Mouse (Mus musculus) liver, embryonic 16.5 days (tissue): Measurements from ENCODE around the gene Pink1. TPM values are rescaled to one million over a fixed set of nuclear protein-coding genes. Genes with fewer than 3 reads are reported as not detected.

Source experiments
- ATAC-seq: fragments of 200-750 bp; cut with Nextera tagmentation; 2 replicates; pipeline ENCODE4 v1.8.0; 2017; ENCODE audit warnings: low read depth, mild to moderate bottlenecking, moderate number of reproducible peaks, moderate library complexity
- H3K27ac ChIP-seq: fragments of 300-500 bp; sonication (generic); 2 replicates; pipeline ENCODE4 v1.5.1; 2014; ENCODE audit warnings: mild to moderate bottlenecking, low read length
- H3K27me3 ChIP-seq: fragments of 300-500 bp; sonication (generic); 2 replicates; pipeline ENCODE4 v1.6.1; 2014; ENCODE audit warnings: low read depth, low read length, mixed read lengths; ENCODE audit not compliant: control insufficient read depth, insufficient read depth
- H3K36me3 ChIP-seq: fragments of 300-500 bp; sonication (generic); 2 replicates; pipeline ENCODE4 v1.6.1; 2014; ENCODE audit warnings: mild to moderate bottlenecking; ENCODE audit not compliant: control insufficient read depth, insufficient read depth
- H3K4me1 ChIP-seq: fragments of 300-500 bp; sonication (generic); 2 replicates; pipeline ENCODE4 v1.6.1; 2014; ENCODE audit warnings: low read depth, low read length, mixed read lengths; ENCODE audit not compliant: control insufficient read depth
- H3K4me2 ChIP-seq: fragments of 300-500 bp; sonication (generic); 2 replicates; pipeline ENCODE4 v1.6.1; 2014; ENCODE audit warnings: low read depth, low read length, mixed read lengths
- H3K4me3 ChIP-seq: fragments of 300-500 bp; sonication (generic); 2 replicates; pipeline ENCODE4 v1.5.1; 2014; ENCODE audit warnings: low read depth, mild to moderate bottlenecking, low read length
- H3K9ac ChIP-seq: fragments of 300-500 bp; sonication (generic); 2 replicates; pipeline ENCODE4 v1.6.1; 2014; ENCODE audit warnings: low read depth, low read length
- H3K9me3 ChIP-seq: fragments of 300-500 bp; sonication (generic); replicated peaks from 2 replicates; pipeline ENCODE4 v1.6.1; 2016; ENCODE audit warnings: low read length; ENCODE audit not compliant: control insufficient read depth
- WGBS: fragments of 180-500 bp; shearing (Covaris S2); extraction: QIAGEN DNeasy Blood & Tissue Kit; methylation state at CpG from one replicate; pipeline ENCODE4 v1.1.7; 2014; ENCODE audit not compliant: insufficient replicate concordance; 5-methylcytosine and 5-hydroxymethylcytosine counted together
- polyA plus RNA-seq: library from polyadenylated mRNA; unstranded; fragments of >200 nt; fragmentation: Nextera tagmentation; extraction: Ambion mirVana; gene quantifications from 2 replicates; pipeline ENCODE4 v1.2.1, GENCODE M21; 2015

Gene Pink1
- polyA plus RNA-seq, 1 experiment from 2014 or later, result 39.6 TPM

- Histone ChIP-seq H3K4me1 (no peaks in the 10 kb centered on the region), H3K9ac (no peak overlapping the region), H3K9me3 (no peaks in the 10 kb centered on the region), H3K36me3 (peaks cover 54% of the 10 kb centered on the region), H3K4me3 (no peak overlapping the region), H3K27me3 (no peaks in the 10 kb centered on the region), H3K27ac (no peak overlapping the region), H3K4me2 (no peak overlapping the region)
- ATAC-seq, result no peak
- 82% methylated on average over 11 of the region's 11 CpGs for WGBS
These were observed 13.1 kb downstream of the Pink1 start for GRCm38 (mm10) chr4:138313021-138313420.

DNA sequence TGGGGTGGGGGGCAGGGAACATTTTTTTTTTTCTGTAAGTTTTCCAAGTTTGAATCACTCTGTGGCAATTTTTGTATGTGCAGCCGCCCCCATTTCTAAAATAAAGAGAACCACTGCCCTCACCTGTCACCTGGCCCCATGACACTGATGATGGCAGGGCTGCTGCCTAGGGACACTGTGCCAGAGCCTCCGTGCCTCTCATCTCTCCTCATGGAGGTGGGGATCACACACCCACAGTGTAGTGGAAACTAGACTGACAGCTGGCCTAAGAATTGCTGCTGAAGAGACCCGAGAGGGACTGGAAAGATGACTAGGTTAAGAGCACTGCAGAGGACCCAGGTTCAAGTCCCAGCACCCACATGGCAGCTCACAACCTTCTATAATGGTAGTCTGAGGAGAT lies 14.0 kb downstream of the Pink1 start:
- no peak overlapping the region for H3K27ac ChIP-seq
- no peak overlapping the region for H3K4me3 ChIP-seq
- ATAC-seq, result no peak
- H3K9me3 ChIP-seq, result no peaks in the 10 kb centered on the region
- no peak overlapping the region for H3K4me2 ChIP-seq
- 88% methylated on average over 3 of the region's 3 CpGs for WGBS
- peaks cover 58% of the 10 kb centered on the region for H3K36me3 ChIP-seq
- no peak overlapping the region for H3K9ac ChIP-seq
- no peaks in the 10 kb centered on the region; the same call in 1 of the 2 replicates for H3K4me1 ChIP-seq
- H3K27me3 ChIP-seq, result no peaks in the 10 kb centered on the region

- 58% methylated on average over 8 of the region's 8 CpGs for WGBS
- Histone ChIP-seq H3K9ac (no peak overlapping the region), H3K4me2 (no peak overlapping the region), H3K27me3 (no peaks in the 10 kb centered on the region), H3K36me3 (peaks cover 57% of the 10 kb centered on the region), H3K27ac (no peak overlapping the region), H3K4me3 (no peak overlapping the region), H3K9me3 (no peaks in the 10 kb centered on the region), H3K4me1 (no peaks in the 10 kb centered on the region; the same call in 1 of the 2 replicates)
- ATAC-seq, result 0 out of 2 replicates have a peak, but pooled peaks have one; percentile 45
These were observed 14.5 kb downstream of the Pink1 start for GRCm38 (mm10) chr4:138311595-138311994.

GRCm38 (mm10) chr4:138310311-138310910 lies 15.7 kb downstream of the Pink1 start:
- Histone ChIP-seq H3K4me2 (no peak overlapping the region), H3K4me3 (no peak overlapping the region), H3K9ac (no peak overlapping the region), H3K27me3 (no peaks in the 10 kb centered on the region), H3K36me3 (peaks cover 50% of the 10 kb centered on the region), H3K4me1 (peaks cover 8% of the 10 kb centered on the region), H3K27ac (no peak overlapping the region), H3K9me3 (no peaks in the 10 kb centered on the region)
- no peak for ATAC-seq
- WGBS, result 86% methylated on average over 19 of the region's 19 CpGs

DNA sequence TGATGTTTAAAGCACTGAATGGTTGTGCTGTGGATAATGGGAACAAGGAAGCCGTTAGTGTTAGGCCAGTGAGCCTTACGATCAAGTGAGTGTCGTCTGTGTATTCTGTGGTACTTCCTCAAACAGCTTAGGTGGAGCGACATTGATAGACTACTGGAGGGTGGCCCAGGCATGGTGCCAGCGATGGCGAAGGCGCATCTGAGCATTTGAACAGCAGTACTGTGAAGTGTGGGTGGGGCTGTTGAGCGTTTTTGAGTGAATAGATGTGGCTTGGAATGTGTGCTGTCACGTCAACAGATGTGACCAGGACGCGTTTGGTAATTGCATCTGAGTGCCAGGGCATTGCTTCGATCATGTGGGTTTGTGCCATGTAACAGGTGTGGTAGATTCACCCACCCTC lies 18.4 kb downstream of the Pink1 start:
- H3K9me3 ChIP-seq, result no peaks in the 10 kb centered on the region
- no peaks in the 10 kb centered on the region for H3K27me3 ChIP-seq
- ATAC-seq, result no peak
- H3K36me3 ChIP-seq, result peaks cover 38% of the 10 kb centered on the region
- no peak overlapping the region for H3K27ac ChIP-seq
- no peak overlapping the region for H3K9ac ChIP-seq
- WGBS, result 78% methylated on average over 12 of the region's 12 CpGs
- H3K4me1 ChIP-seq, result peaks cover 18% of the 10 kb centered on the region
- no peak overlapping the region for H3K4me3 ChIP-seq
- no peak overlapping the region for H3K4me2 ChIP-seq

- Histone ChIP-seq H3K4me1 (peaks cover 18% of the 10 kb centered on the region), H3K9me3 (no peaks in the 10 kb centered on the region), H3K27ac (no peak overlapping the region), H3K36me3 (peaks cover 35% of the 10 kb centered on the region), H3K9ac (no peak overlapping the region), H3K4me3 (no peak overlapping the region), H3K27me3 (no peaks in the 10 kb centered on the region), H3K4me2 (no peak overlapping the region)
- WGBS, result 71% methylated on average over 3 of the region's 3 CpGs
- no peak for ATAC-seq
These were observed 19.1 kb downstream of the Pink1 start for GRCm38 (mm10) chr4:138307025-138307424.

DNA sequence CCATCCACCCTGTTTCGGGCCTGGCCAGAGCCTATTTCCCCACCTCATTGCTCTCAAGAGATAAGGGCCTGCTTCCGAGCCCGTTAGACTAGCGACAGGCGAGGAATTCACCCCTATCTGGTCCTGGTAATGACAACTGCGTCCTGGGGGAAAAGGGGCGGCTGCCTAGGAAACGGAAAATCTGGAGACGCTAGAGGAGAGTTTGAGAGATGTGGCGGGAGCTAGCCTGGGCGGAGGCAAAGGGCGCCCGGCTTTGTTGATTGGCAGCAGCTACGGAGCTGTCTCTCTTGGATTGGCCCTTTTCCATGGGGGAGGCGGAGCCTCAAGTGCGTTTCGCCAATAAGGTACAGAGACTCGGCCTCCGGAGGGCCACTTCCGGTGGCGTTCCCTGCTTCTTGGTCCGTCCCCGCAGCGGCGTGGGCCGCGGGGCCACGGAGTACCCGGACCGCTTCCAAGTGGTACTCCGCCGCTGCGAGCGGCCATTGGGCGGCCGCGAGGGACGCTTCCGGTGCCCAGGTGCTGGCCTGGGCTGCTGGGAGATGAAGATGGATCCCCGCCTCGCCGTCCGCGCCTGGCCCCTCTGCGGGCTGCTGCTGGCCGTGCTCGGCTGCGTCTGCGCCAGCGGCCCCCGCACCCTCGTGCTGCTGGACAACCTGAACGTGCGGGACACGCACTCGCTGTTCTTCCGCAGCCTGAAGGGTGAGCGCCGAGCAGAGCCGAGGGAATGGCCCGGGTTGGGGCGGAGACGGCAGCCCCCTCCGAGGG lies 21.6 kb downstream of the Pink1 start, which contains the start of gene Ddost:
Gene Ddost (plus strand): TSS at position 391 of the 765 bp plus-strand sequence.
- Histone ChIP-seq H3K9me3 (no peaks in the 10 kb centered on the region), H3K4me1 (peaks cover 18% of the 10 kb centered on the region), H3K9ac (peak within 1 kb of the TSS; percentile 96), H3K27ac (peak within 1 kb of the TSS; percentile 81), H3K4me2 (peak within 1 kb of the TSS; percentile 95), H3K27me3 (no peaks in the 10 kb centered on the region), H3K36me3 (peaks cover 13% of the 10 kb centered on the region), H3K4me3 (peak within 1 kb of the TSS; percentile 99)
- peak; percentile 98 for ATAC-seq
- whole genome bisulfite sequencing, result under 1% methylated on average over 64 of the region's 64 CpGs

DNA sequence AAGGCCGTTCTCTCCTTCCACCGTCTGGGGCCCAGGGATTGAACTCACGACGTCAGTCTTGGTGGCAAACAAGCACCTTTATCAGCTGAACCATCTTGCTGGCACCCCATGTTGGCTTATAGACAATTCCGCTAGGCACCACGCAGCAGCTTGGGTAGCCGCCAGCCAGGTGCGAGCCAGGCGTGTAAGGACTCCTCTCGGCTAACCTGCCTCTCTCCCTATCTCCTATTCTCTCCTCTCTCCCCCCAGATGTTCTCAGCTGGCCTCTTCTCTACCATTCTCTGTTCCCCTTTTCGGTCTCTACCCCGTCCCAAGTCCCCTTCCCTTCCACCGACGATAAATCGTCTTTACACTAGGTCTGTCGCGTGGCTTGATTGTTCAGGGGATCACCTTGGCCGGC lies 22.4 kb downstream of the Pink1 start:
- H3K4me2 ChIP-seq, result peak overlapping the region; percentile 95
- H3K9ac ChIP-seq, result peak overlapping the region; percentile 81
- WGBS, result 8% methylated on average over 18 of the region's 18 CpGs
- ATAC-seq, result no peak
- no peaks in the 10 kb centered on the region for H3K27me3 ChIP-seq
- peaks cover 10% of the 10 kb centered on the region; the same call in 1 of the 2 replicates for H3K36me3 ChIP-seq
- peak overlapping the region; percentile 81 for H3K27ac ChIP-seq
- H3K4me1 ChIP-seq, result peaks cover 18% of the 10 kb centered on the region
- H3K9me3 ChIP-seq, result no peaks in the 10 kb centered on the region
- H3K4me3 ChIP-seq, result peak overlapping the region; percentile 99

DNA sequence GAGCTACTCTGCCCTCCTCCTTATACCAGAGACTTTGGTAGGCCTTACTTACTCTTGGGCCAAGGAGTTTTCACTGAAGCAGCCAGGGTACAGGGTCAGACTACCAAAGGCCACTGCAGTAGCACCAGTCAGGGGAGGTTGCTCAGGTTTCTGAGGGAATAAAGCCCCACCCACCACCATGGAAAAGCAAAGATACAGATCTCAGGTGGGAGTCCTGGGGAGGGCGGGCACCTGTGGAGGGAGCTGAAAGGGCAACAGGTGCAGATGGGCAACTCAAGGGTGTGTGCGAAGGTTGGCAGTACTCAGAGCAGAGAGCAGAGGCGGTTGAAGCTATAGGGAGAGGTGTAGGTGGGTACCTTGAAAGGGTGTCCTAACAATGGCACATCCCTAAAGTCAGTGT lies 23.1 kb downstream of the Pink1 start:
- Histone ChIP-seq H3K4me1 (peaks cover 18% of the 10 kb centered on the region), H3K9me3 (no peaks in the 10 kb centered on the region), H3K4me2 (no peak overlapping the region), H3K27ac (no peak overlapping the region), H3K36me3 (peaks cover 4% of the 10 kb centered on the region; the same call in 1 of the 2 replicates), H3K9ac (no peak overlapping the region), H3K4me3 (no peak overlapping the region), H3K27me3 (no peaks in the 10 kb centered on the region)
- WGBS, result 84% methylated on average over 3 of the region's 3 CpGs
- no peak for ATAC-seq
